Mouse (Mus musculus) ES-E14 (cell line): Measurements from ENCODE around the gene Col23a1. TPM values are rescaled to one million over a fixed set of nuclear protein-coding genes. Genes with fewer than 3 reads are reported as not detected.

Experiments used
- DNase-seq: peaks from one replicate; pipeline ENCODE4 v3.0.0-alpha.2; 2013; ENCODE audit warnings: low read depth, low spot score
- H3K27ac ChIP-seq: 2 replicates; pipeline ENCODE4 v1.5.1; 2012; ENCODE audit warnings: low read depth, mild to moderate bottlenecking, low read length, moderate library complexity, mixed read lengths; ENCODE audit not compliant: poor library complexity, insufficient read depth, severe bottlenecking
- H3K36me3 ChIP-seq: 2 replicates; pipeline ENCODE4 v1.6.1; 2012; ENCODE audit warnings: mild to moderate bottlenecking, low read length, moderate library complexity, mixed read lengths; ENCODE audit not compliant: control insufficient read depth, poor library complexity, insufficient read depth, severe bottlenecking
- H3K4me1 ChIP-seq, 2 experiments: fragments of 150-350 bp in 1 of 2; sonication (generic) in 1 of 2; 2 replicates each; pipeline ENCODE4 v1.6.1; 2012; ENCODE audit warnings: low read length in 2 of 2, mild to moderate bottlenecking in 1 of 2, mixed read lengths in 1 of 2; ENCODE audit not compliant: control insufficient read depth in 2 of 2, insufficient read depth in 2 of 2, poor library complexity in 1 of 2
- H3K4me3 ChIP-seq, 2 experiments: fragments of 150-350 bp in 1 of 2; sonication (generic) in 1 of 2; 2 replicates each; pipeline ENCODE4 v1.5.1; 2012; ENCODE audit warnings: low read length in 2 of 2, low read depth in 1 of 2, mild to moderate bottlenecking in 1 of 2, mixed read lengths in 1 of 2; ENCODE audit not compliant: insufficient read depth in 1 of 2, poor library complexity in 1 of 2, severe bottlenecking in 1 of 2
- H3K9ac ChIP-seq: 2 replicates; pipeline ENCODE4 v1.6.1; 2012; ENCODE audit warnings: low read depth, mild to moderate bottlenecking, low read length, mixed read lengths; ENCODE audit not compliant: poor library complexity, insufficient read depth, severe bottlenecking
- H3K9me3 ChIP-seq: fragments of 150-350 bp; sonication (generic); 2 replicates; pipeline ENCODE4 v1.6.1; 2012; ENCODE audit warnings: low read depth, mild to moderate bottlenecking, low read length; ENCODE audit not compliant: control insufficient read depth, insufficient read depth
- CHD2 ChIP-seq: IDR thresholded peaks from 2 replicates; pipeline ENCODE4 v1.6.1; 2014; ENCODE audit warnings: mild to moderate bottlenecking, low read depth, low read length, inconsistent platforms
- HCFC1 ChIP-seq: IDR thresholded peaks from 2 replicates; pipeline ENCODE4 v1.6.1; 2012; ENCODE audit warnings: low read length, inconsistent platforms, borderline replicate concordance; ENCODE audit not compliant: insufficient read depth
- MAFK ChIP-seq: IDR thresholded peaks from 2 replicates; pipeline ENCODE4 v1.6.1; 2014; ENCODE audit warnings: mild to moderate bottlenecking, low read depth, low read length, inconsistent platforms; ENCODE audit not compliant: insufficient read depth
- ZC3H11A ChIP-seq: IDR thresholded peaks from 2 replicates; pipeline ENCODE4 v1.6.1; 2012; ENCODE audit warnings: low read depth, mild to moderate bottlenecking, inconsistent platforms, low read length, borderline replicate concordance
- ZNF384 ChIP-seq: IDR thresholded peaks from 2 replicates; pipeline ENCODE4 v1.6.1; 2012; ENCODE audit warnings: low read depth, low read length, inconsistent platforms
- in situ Hi-C, 2 experiments: fragments of 600-800 bp; cut with MboI; formaldehyde crosslinking; loops; one replicate each; pipeline ENCODE4 v1.15.1; 2025; ENCODE audit warnings: low sequenced_read_pairs in 2 of 2, inconsistent platforms in 1 of 2; ENCODE audit not compliant: unreplicated experiment in 2 of 2
- total RNA-seq: library from RNA; depleted of rRNA; stranded (reverse); fragments of 300-350 nt; gene quantifications from 2 replicates; pipeline ENCODE4 v1.2.3, GENCODE M21; 2012

Col23a1 gene
- total RNA-seq, 1 experiment: 0.40 TPM

DNA sequence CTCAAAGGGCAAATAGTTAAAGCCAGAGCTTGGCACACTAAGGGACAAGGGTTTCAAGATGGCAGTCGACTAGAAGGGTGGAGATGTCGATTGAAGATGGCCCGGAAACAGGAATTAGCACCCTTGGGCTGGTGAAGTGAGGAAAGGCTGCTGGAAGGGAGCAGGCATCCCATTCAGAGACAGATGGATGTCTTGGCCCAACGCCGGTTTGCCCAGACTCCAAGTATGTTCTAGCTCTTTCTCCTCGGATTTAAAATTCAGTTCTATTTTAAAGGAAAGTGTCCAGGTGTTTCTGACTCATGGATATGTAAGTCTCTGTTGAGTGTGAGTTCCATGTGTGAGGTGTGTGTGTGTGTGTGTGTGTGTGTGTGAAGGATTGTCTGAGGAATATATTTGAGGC is 53.1 kb downstream of the Col23a1 start:
- Histone ChIP-seq H3K9ac (no peak overlapping the region), H3K4me1 (no peaks in the 10 kb centered on the region), H3K27ac (no peak overlapping the region), H3K9me3 (no peaks in the 10 kb centered on the region), H3K4me3 (no peak overlapping the region), H3K36me3 (no peaks in the 10 kb centered on the region)
- DNase-seq: no peak
- TF ChIP-seq CHD2 (no peak), ZC3H11A (no peak), MAFK (no peak), HCFC1 (no peak), ZNF384 (no peak)
- in situ Hi-C loops: no loop called here

DNA sequence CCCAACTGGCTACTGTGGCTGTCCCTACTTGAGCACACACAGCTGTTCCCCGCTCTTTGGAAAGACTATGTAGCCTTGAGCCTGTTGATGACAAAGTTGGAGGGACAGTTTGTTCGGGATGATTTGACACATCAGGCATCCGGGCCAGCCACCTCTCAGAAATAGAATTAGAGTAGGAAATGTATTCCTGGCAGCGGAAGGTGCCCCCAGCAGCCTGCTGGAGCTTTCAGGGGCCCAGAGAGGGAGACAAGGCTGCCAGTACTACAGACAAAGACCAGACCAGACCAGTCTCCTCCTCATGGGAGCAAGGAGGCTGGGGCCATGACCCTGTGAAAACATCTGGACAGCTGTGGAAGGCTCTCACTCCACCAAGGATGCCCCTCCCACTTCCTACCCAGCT is 53.6 kb downstream of the Col23a1 start:
- H3K9me3 ChIP-seq: no peaks in the 10 kb centered on the region
- in situ Hi-C loops: no loop called here
- TF ChIP-seq CHD2 (no peak), MAFK (no peak), HCFC1 (no peak), ZNF384 (no peak), ZC3H11A (no peak)
- H3K4me3 ChIP-seq: no peak overlapping the region
- DNase-seq: no peak
- H3K27ac ChIP-seq: no peak overlapping the region
- no peak overlapping the region for H3K9ac ChIP-seq
- H3K36me3 ChIP-seq: no peaks in the 10 kb centered on the region
- no peaks in the 10 kb centered on the region for H3K4me1 ChIP-seq

DNA sequence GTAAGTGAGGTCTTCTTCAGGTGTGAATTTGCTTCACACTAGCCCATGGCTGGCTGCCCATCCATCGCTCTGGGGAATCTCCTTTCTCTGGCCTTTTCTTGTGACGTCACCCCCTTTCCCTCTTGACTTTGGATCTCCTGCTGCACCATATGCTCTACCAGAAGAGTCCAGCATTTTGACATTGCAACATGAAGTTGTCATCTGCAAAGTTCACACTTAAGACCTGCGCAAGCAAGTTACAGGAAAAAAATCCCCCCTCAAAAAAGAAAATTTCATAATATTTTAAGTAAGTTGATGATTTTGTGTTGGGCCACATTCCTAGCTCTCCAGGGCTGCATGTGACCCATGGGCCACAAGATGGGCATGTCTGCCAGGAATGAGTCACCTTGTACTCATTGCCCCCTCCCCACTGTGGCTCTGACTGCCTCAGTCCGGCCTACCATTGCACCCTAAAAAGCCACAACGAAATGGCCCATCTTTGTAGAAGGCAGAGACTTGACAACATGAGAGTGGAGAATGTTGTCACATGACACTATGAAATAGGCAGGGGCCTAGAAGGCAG is 54.1 kb downstream of the Col23a1 start:
- Histone ChIP-seq H3K9me3 (no peaks in the 10 kb centered on the region), H3K36me3 (no peaks in the 10 kb centered on the region), H3K9ac (no peak overlapping the region), H3K4me3 (no peak overlapping the region), H3K4me1 (no peaks in the 10 kb centered on the region), H3K27ac (no peak overlapping the region)
- in situ Hi-C loops: no loop called here
- TF ChIP-seq ZNF384 (no peak), MAFK (no peak), CHD2 (no peak), ZC3H11A (no peak), HCFC1 (no peak)
- no peak for DNase-seq

GRCm38 (mm10) chr11:51345481-51346465 is 56.1 kb downstream of the Col23a1 start:
- no peak overlapping the region for H3K4me3 ChIP-seq
- no peak for DNase-seq
- H3K36me3 ChIP-seq: no peaks in the 10 kb centered on the region
- TF ChIP-seq ZNF384 (no peak), ZC3H11A (no peak), CHD2 (no peak), MAFK (no peak), HCFC1 (no peak)
- H3K27ac ChIP-seq: no peak overlapping the region
- no peak overlapping the region for H3K9ac ChIP-seq
- H3K4me1 ChIP-seq: no peaks in the 10 kb centered on the region
- H3K9me3 ChIP-seq: no peaks in the 10 kb centered on the region
- in situ Hi-C loops: no loop called here
